Mouse (Mus musculus) hindbrain, embryonic 12.5 days (tissue): ENCODE data around the gene 4930404H24Rik. TPM values are rescaled to one million over a fixed set of nuclear protein-coding genes. Genes with fewer than 3 reads are reported as not detected.
"Not testable (repeated sequence)": the region's sequence is repeated elsewhere in the genome, so short reads cannot be mapped to it uniquely, and the experiment has no call there.

Source experiments
- ATAC-seq: fragments of 200-750 bp; cut with Nextera tagmentation; 2 replicates; pipeline ENCODE4 v1.8.0; 2017; ENCODE audit warnings: moderate TSS enrichment; ENCODE audit not compliant: low FRiP score
- H3K27ac ChIP-seq: fragments of 300-500 bp; sonication (generic); 2 replicates; pipeline ENCODE4 v1.5.1; 2016; ENCODE audit warnings: mild to moderate bottlenecking
- H3K27me3 ChIP-seq: fragments of 300-500 bp; sonication (generic); 2 replicates; pipeline ENCODE4 v1.6.1; 2016; ENCODE audit warnings: mild to moderate bottlenecking
- H3K36me3 ChIP-seq: fragments of 300-500 bp; sonication (generic); 2 replicates; pipeline ENCODE4 v1.6.1; 2016; ENCODE audit warnings: mild to moderate bottlenecking
- H3K4me1 ChIP-seq: fragments of 300-500 bp; sonication (generic); 2 replicates; pipeline ENCODE4 v1.6.1; 2016
- H3K4me2 ChIP-seq: fragments of 300-500 bp; sonication (generic); replicated peaks from 2 replicates; pipeline ENCODE4 v1.6.1; 2016; ENCODE audit warnings: mild to moderate bottlenecking
- H3K4me3 ChIP-seq: fragments of 300-500 bp; sonication (generic); 2 replicates; pipeline ENCODE4 v1.5.1; 2016; ENCODE audit warnings: mild to moderate bottlenecking
- H3K9ac ChIP-seq: fragments of 300-500 bp; sonication (generic); 2 replicates; pipeline ENCODE4 v1.6.1; 2016; ENCODE audit warnings: mild to moderate bottlenecking, moderate library complexity
- H3K9me3 ChIP-seq: fragments of 300-500 bp; sonication (generic); replicated peaks from 2 replicates; pipeline ENCODE4 v1.6.1; 2016; ENCODE audit warnings: mild to moderate bottlenecking
- WGBS: fragments of 180-500 bp; shearing (Covaris S2); methylation state at CpG from one replicate; pipeline ENCODE4 v1.1.7; 2016; 5-methylcytosine and 5-hydroxymethylcytosine counted together
- polyA plus RNA-seq: library from polyadenylated mRNA; unstranded; fragments of >200 nt; fragmentation: Nextera tagmentation; extraction: Ambion mirVana; gene quantifications from 2 replicates; pipeline ENCODE4 v1.2.1, GENCODE M21; 2016

The 4930404H24Rik gene
- polyA plus RNA-seq, 1 experiment from 2014 or later: not detected

- H3K4me1 ChIP-seq: peaks cover 31% of the 10 kb centered on the region
- H3K4me2 ChIP-seq: peak overlapping the region; percentile 38
- 6% methylated on average over 20 of the region's 20 CpGs for WGBS
- H3K36me3 ChIP-seq: no peaks in the 10 kb centered on the region
- H3K27me3 ChIP-seq: peaks cover 19% of the 10 kb centered on the region; the same call in 1 of the 2 replicates
- peak; percentile 66 for ATAC-seq
- H3K9ac ChIP-seq: peak overlapping the region; percentile 8
- H3K4me3 ChIP-seq: no peak overlapping the region
- peak overlapping the region; percentile 85 for H3K27ac ChIP-seq
- no peaks in the 10 kb centered on the region for H3K9me3 ChIP-seq
Observed at GRCm38 (mm10) chr2:153483118-153483983, 9.2 kb upstream of the 4930404H24Rik start.

- ATAC-seq: peak; percentile 49
- Histone ChIP-seq H3K9me3 (no peaks in the 10 kb centered on the region), H3K36me3 (no peaks in the 10 kb centered on the region), H3K4me3 (no peak overlapping the region), H3K4me1 (peaks cover 31% of the 10 kb centered on the region), H3K27ac (peak overlapping the region; percentile 85), H3K4me2 (peak overlapping the region; percentile 38; the same call in 1 of the 2 replicates), H3K9ac (no peak overlapping the region; the same call in 1 of the 2 replicates), H3K27me3 (peaks cover 21% of the 10 kb centered on the region; the same call in 1 of the 2 replicates)
- 32% methylated on average over 4 of the region's 4 CpGs for WGBS
Observed at GRCm38 (mm10) chr2:153484071-153484470, 8.5 kb upstream of the 4930404H24Rik start.

DNA sequence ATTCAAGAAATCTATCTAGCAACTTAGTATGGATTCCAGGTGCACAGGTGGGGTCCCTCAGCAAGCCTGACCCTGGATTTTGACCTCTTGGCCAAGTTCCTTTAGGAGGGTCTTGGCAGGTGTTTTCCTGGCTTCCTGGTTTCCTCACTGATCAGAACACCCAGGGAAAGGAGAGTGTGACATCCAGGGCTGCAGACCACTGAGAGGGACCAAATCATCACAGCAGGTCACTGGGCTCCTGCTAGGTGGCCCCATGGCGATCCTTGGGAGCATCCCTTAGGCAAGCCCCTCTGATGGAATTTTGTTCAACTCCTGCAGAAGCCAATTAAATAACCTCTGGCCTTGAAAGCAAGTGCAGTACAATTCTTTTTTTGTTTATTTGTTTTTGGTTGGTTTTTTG, 2.5 kb upstream of the 4930404H24Rik start:
- no peak for ATAC-seq
- WGBS: 68% methylated on average over 1 of the region's 1 CpGs
- H3K4me2 ChIP-seq: no peak overlapping the region

GRCm38 (mm10) chr2:153490940-153491339, 1.6 kb upstream of the 4930404H24Rik start:
- Histone ChIP-seq H3K9ac (no peak overlapping the region), H3K27ac (no peak overlapping the region), H3K4me1 (peaks cover 44% of the 10 kb centered on the region), H3K36me3 (no peaks in the 10 kb centered on the region), H3K4me2 (no peak overlapping the region), H3K27me3 (peaks cover 36% of the 10 kb centered on the region), H3K9me3 (no peaks in the 10 kb centered on the region), H3K4me3 (no peak overlapping the region)
- 19% methylated on average over 5 of the region's 5 CpGs for WGBS
- no peak for ATAC-seq

More for the DNA sequence above, 2.5 kb upstream of the 4930404H24Rik start:
- Histone ChIP-seq H3K4me1 (peaks cover 41% of the 10 kb centered on the region), H3K27me3 (peaks cover 34% of the 10 kb centered on the region), H3K9ac (no peak overlapping the region), H3K36me3 (no peaks in the 10 kb centered on the region), H3K27ac (no peak overlapping the region), H3K4me3 (no peak overlapping the region), H3K9me3 (no peaks in the 10 kb centered on the region)

DNA sequence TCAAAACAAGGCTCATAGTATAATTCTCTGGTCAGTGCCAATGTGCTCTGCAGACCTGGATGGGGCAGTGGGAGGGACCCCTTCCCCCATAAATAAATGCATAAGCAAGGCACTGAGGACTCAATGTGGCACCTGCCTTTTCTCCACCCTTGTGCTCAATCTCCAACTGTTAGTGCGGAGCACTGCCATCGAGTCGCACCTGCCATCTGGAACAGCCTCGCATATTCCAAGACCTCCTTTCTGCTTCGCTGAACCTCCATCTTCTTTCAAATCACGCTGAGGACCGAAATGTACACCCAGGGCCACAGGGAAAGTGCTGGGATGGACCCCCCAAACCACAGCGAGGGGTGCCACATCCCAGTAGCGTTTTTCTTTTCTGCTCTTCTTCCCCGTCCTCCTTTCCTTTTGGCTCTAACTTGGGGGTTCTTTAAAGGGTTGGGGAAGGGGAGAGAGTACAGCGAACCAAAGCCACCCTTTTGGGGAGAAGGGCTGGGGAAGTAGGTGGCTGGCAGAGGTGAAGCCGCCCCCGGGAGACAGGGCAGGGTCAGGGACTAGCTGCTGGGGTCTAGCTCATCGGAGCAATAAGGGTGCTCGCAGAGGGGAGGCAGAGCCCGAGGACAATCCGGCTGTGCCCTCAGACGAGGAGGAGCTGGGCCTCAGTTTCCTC, 945 bp upstream of the 4930404H24Rik start:
- 8% methylated on average over 18 of the region's 18 CpGs for WGBS
- ATAC-seq: peak; percentile 9; the same call in 1 of the 2 replicates
- H3K9me3 ChIP-seq: no peaks in the 10 kb centered on the region
- H3K4me1 ChIP-seq: peaks cover 51% of the 10 kb centered on the region
- peak overlapping the region; percentile 57 for H3K4me3 ChIP-seq
- no peaks in the 10 kb centered on the region for H3K36me3 ChIP-seq
- peak overlapping the region; percentile 94 for H3K4me2 ChIP-seq
- peak overlapping the region; percentile 74 for H3K9ac ChIP-seq
- peak overlapping the region; percentile 94 for H3K27ac ChIP-seq
- peaks cover 39% of the 10 kb centered on the region for H3K27me3 ChIP-seq

DNA sequence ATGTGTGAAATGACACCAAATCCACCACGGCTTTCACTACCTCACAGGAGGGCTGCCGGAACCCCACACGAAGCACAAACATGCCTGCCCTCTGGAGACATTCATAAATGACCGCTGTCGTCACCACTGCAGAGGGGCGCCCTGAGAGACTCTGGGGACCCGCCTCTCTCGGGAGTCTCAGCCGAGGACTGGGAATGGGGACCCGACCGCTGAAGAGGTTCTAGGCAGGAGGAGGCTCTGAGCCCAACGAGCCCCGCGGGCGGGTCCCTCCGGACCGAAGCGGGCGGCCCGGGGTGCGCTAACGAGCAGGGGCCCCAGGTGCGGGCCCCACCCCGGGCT, 442 bp upstream of the 4930404H24Rik start:
- H3K27ac ChIP-seq: peak overlapping the region; percentile 94
- H3K4me2 ChIP-seq: peak overlapping the region; percentile 94
- H3K9me3 ChIP-seq: no peaks in the 10 kb centered on the region
- H3K27me3 ChIP-seq: peaks cover 39% of the 10 kb centered on the region
- H3K4me1 ChIP-seq: peaks cover 56% of the 10 kb centered on the region
- no peaks in the 10 kb centered on the region for H3K36me3 ChIP-seq
- peak; percentile 36 for ATAC-seq
- peak overlapping the region; percentile 74 for H3K9ac ChIP-seq
- under 1% methylated on average over 24 of the region's 24 CpGs for WGBS
- peak overlapping the region; percentile 57 for H3K4me3 ChIP-seq

DNA sequence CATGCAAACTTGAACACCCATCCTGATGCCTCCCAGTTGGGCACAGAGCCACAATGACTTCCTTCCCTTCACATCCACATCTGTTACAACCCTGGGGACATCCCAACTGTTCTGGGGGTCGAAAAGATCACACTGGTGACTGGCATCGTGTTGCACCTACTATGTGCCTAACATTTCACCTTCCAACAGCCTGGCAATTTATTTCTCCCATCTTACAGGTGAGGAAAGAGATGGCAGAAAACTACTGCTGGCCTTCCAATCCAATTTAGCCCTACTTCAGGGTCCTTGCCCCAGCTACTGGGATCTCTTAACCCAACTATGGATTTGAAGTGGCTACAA, 772 bp downstream of the 4930404H24Rik start:
- ATAC-seq: no peak
- Histone ChIP-seq H3K4me1 (peaks cover 68% of the 10 kb centered on the region), H3K4me3 (peak overlapping the region; percentile 57), H3K9ac (peak overlapping the region; percentile 74), H3K4me2 (peak overlapping the region; percentile 94), H3K27me3 (peaks cover 44% of the 10 kb centered on the region), H3K36me3 (no peaks in the 10 kb centered on the region), H3K9me3 (no peaks in the 10 kb centered on the region), H3K27ac (peak overlapping the region; percentile 94)
- 34% methylated on average over 2 of the region's 2 CpGs for WGBS

GRCm38 (mm10) chr2:153493781-153494292, 1.2 kb downstream of the 4930404H24Rik start:
- H3K4me2 ChIP-seq: peak overlapping the region; percentile 94
- peaks cover 73% of the 10 kb centered on the region for H3K4me1 ChIP-seq
- no peaks in the 10 kb centered on the region for H3K36me3 ChIP-seq
- no peak overlapping the region for H3K4me3 ChIP-seq
- no peaks in the 10 kb centered on the region for H3K9me3 ChIP-seq
- H3K27me3 ChIP-seq: peaks cover 48% of the 10 kb centered on the region
- H3K27ac ChIP-seq: peak overlapping the region; percentile 94
- no peak overlapping the region; the same call in 1 of the 2 replicates for H3K9ac ChIP-seq
- no peak for ATAC-seq
- 17% methylated on average over 6 of the region's 6 CpGs for WGBS

DNA sequence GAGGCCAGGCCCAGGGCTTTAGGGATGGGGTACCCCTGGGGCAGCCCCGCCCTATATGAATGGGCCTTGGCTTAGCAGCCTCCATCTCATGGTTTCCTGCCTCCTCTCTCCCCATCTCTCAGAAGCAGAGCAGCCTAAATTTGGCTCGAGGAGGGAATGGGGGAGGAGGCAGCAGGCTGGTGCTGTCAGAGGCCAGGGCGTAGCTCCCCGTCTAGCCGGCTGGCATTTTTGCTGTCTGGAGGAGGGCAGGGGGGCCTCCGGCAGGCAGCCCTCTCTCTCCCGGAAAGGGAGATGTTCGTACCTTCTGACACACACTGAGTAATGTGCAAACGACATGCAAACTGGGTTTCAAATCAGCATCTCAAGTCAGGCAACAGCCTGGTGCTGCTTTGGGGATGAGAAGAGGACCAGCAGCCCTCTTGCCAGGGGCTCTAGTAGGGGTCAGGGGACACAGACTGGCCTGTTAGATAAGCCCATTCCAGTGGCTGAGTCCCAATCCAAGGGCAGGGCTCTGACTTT, 1.8 kb downstream of the 4930404H24Rik start:
- Histone ChIP-seq H3K4me1 (peaks cover 73% of the 10 kb centered on the region), H3K4me3 (no peak overlapping the region), H3K36me3 (no peaks in the 10 kb centered on the region), H3K27ac (peak overlapping the region; percentile 94; the same call in 1 of the 2 replicates), H3K9me3 (no peaks in the 10 kb centered on the region), H3K9ac (peak overlapping the region; percentile 38; the same call in 1 of the 2 replicates), H3K4me2 (peak overlapping the region; percentile 94; the same call in 1 of the 2 replicates), H3K27me3 (peaks cover 48% of the 10 kb centered on the region)
- WGBS: 23% methylated on average over 9 of the region's 9 CpGs
- no peak for ATAC-seq

DNA sequence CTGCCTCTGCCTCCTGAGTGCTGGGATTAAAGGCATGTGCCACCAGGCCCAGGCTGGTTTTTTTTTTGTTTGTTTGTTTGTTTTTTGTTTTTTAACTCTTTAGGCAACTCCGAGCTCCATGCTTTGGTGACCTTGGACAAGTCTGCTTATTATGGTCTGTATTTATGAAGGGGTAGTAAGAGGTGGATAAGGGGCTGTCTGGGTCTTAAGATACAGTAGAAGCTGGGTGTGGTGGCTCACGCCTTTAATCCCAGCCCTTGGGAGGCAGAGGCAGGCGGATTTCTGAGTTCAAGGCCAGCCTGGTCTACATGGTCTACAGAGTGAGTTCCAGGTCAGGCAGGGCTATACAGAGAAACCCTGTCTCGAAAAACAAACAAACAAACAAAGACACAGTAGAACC, 2.8 kb downstream of the 4930404H24Rik start:
- not testable (repeated sequence) for H3K4me3 ChIP-seq, ATAC-seq, H3K9ac ChIP-seq, H3K4me2 ChIP-seq, H3K36me3 ChIP-seq, H3K9me3 ChIP-seq, H3K27ac ChIP-seq
- WGBS: 88% methylated on average over 4 of the region's 4 CpGs
- H3K4me1 ChIP-seq: peaks cover 73% of the 10 kb centered on the region
- H3K27me3 ChIP-seq: peaks cover 49% of the 10 kb centered on the region

GRCm38 (mm10) chr2:153495818-153496217, 3.2 kb downstream of the 4930404H24Rik start:
- Histone ChIP-seq H3K4me2 (no peak overlapping the region), H3K27me3 (peaks cover 54% of the 10 kb centered on the region), H3K9me3 (no peaks in the 10 kb centered on the region), H3K36me3 (no peaks in the 10 kb centered on the region), H3K9ac (peak overlapping the region; percentile 6; the same call in 1 of the 2 replicates), H3K4me1 (peaks cover 69% of the 10 kb centered on the region), H3K27ac (peak overlapping the region; percentile 78; the same call in 1 of the 2 replicates), H3K4me3 (no peak overlapping the region)
- 78% methylated on average over 4 of the region's 4 CpGs for WGBS
- ATAC-seq: no peak

DNA sequence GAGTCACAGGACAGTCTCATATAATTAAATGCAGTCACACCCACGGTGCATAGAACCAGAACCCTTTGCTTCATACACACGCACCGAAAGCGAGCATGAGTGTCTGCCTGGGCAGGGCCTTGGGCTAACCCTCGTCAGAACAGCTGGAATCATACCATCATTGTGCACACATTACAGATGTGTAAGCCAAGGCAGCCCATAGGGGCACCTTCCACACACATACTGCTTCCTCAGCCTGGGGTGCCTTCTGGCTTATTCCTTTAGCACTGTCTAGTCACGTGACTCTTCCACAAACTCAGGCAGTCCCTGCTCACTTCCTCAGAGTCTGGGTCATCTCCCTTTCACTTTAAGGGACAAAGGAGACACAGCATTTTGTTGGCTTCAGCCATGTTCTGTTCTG, 3.7 kb downstream of the 4930404H24Rik start:
- ATAC-seq: no peak
- peaks cover 56% of the 10 kb centered on the region for H3K27me3 ChIP-seq
- H3K9ac ChIP-seq: no peak overlapping the region
- H3K27ac ChIP-seq: peak overlapping the region; percentile 78
- no peak overlapping the region for H3K4me2 ChIP-seq
- 80% methylated on average over 6 of the region's 6 CpGs for WGBS
- H3K4me3 ChIP-seq: no peak overlapping the region
- H3K9me3 ChIP-seq: no peaks in the 10 kb centered on the region
- no peaks in the 10 kb centered on the region for H3K36me3 ChIP-seq
- peaks cover 64% of the 10 kb centered on the region for H3K4me1 ChIP-seq
